Mouse (Mus musculus): Measurements from ENCODE around the gene Mta2. TPM values are rescaled to one million over a fixed set of nuclear protein-coding genes. Genes with fewer than 3 reads are reported as not detected.

Gene Mta2
- polyA plus RNA-seq, 2 experiments = 43.8 to 76.5 TPM

GRCm38 (mm10) chr19:8989066-8989566, 47.4 kb downstream of the Mta2 start, which contains the start of gene Ahnak:
TSS of gene Ahnak (plus strand) at chr19:8989284.
- TF ChIP-seq POLR2A (IDR thresholded peaks at IDR 0.05; ENCODE audit: borderline replicate concordance, extremely low read depth, insufficient read depth, insufficient read length) = 0 out of 2 replicates have a peak, but pooled peaks have one; percentile 52
- Histone ChIP-seq H3K27ac (replicated peaks; ENCODE audit: low read depth, low read length) (peak within 1 kb of the TSS; percentile 97), H3K4me1 (ENCODE audit: control insufficient read depth, insufficient read depth, low read length) (peaks cover 55% of the 10 kb centered on the region), H3K9me3 (ENCODE audit: control insufficient read depth, low read length) (no peaks in the 10 kb centered on the region), H3K4me3 (replicated peaks; ENCODE audit: low read length) (peak within 1 kb of the TSS; percentile 64), H3K36me3 (ENCODE audit: control insufficient read depth, insufficient read depth, low read length) (no peaks in the 10 kb centered on the region), H3K4me2 (replicated peaks; ENCODE audit: low read depth, low read length, severe bottlenecking) (peak within 1 kb of the TSS; percentile 56), H3K9ac (ENCODE audit: low read depth, low read length, severe bottlenecking) (peak within 1 kb of the TSS; percentile 90), H3K27me3 (ENCODE audit: control insufficient read depth, insufficient read depth, low read length) (no peaks in the 10 kb centered on the region)
- WGBS = 3% methylated on average over 25 of the region's 42 CpGs
- DNase-seq (ENCODE audit: low spot score) (peak; percentile 67), ATAC-seq (ENCODE audit: low FRiP score, low read depth) (peak; percentile 27)

- peaks cover 49% of the 10 kb centered on the region for H3K4me1 ChIP-seq (ENCODE audit: control insufficient read depth, insufficient read depth, low read length)
- under 1% methylated on average over 46 of the region's 53 CpGs for WGBS
Observed at GRCm38 (mm10) chr19:8989567-8990431, 48.1 kb downstream of the Mta2 start.

DNA sequence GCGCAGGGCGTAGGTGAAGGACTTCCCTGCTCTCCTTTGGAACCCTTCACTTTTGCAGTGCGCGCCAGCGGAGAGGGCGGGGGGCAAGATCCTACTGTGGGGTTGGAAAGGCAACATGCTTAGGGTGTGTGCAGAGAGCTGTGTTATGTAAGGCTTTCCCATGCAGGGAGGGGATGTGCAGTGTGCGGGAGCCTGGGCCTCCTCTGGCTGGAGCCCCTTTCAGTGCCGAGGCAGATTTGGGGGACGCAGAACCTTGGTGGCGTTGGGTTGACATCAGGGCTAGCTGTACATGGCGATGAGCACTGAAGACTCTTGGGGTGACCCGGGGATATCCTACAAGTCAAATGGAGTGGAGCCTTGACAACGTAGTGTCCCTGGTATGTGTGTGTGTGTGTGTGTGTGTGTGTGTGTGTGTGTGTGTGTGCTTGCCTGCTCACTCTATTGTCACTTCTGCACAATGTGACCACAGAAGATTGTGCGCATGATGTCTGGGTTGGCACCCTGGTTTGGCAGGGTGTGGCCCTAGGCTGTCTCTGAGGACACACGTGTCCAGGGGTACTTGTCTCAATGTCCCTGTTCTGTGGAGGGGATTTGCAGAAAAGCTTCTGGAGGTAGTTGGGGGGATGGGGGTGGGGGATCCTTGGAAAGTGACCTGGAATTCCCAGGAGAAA, 48.9 kb downstream of the Mta2 start:
- 7% methylated on average over 15 of the region's 15 CpGs for WGBS
- H3K4me3 ChIP-seq (replicated peaks; ENCODE audit: low read length) = peak overlapping the region; percentile 64
- DNase-seq (ENCODE audit: low spot score) (no peak), ATAC-seq (ENCODE audit: low FRiP score, low read depth) (peak; percentile 72)
- peak overlapping the region; percentile 97 for H3K27ac ChIP-seq (replicated peaks; ENCODE audit: low read depth, low read length)
- no peaks in the 10 kb centered on the region for H3K27me3 ChIP-seq (ENCODE audit: control insufficient read depth, insufficient read depth, low read length)
- no peaks in the 10 kb centered on the region for H3K9me3 ChIP-seq (ENCODE audit: control insufficient read depth, low read length)
- peak overlapping the region; percentile 90 for H3K9ac ChIP-seq (ENCODE audit: low read depth, low read length, severe bottlenecking)
- no peak for TF ChIP-seq POLR2A (IDR thresholded peaks at IDR 0.05; ENCODE audit: borderline replicate concordance, extremely low read depth, insufficient read depth, insufficient read length)
- H3K4me2 ChIP-seq (replicated peaks; ENCODE audit: low read depth, low read length, severe bottlenecking) = peak overlapping the region; percentile 56
- H3K4me1 ChIP-seq (ENCODE audit: control insufficient read depth, insufficient read depth, low read length) = peaks cover 48% of the 10 kb centered on the region
- no peaks in the 10 kb centered on the region for H3K36me3 ChIP-seq (ENCODE audit: control insufficient read depth, insufficient read depth, low read length)

More at GRCm38 (mm10) chr19:8989567-8990431, 48.1 kb downstream of the Mta2 start:
- Histone ChIP-seq H3K9ac (ENCODE audit: low read depth, low read length, severe bottlenecking) (peak overlapping the region; percentile 90), H3K36me3 (ENCODE audit: control insufficient read depth, insufficient read depth, low read length) (no peaks in the 10 kb centered on the region), H3K4me2 (replicated peaks; ENCODE audit: low read depth, low read length, severe bottlenecking) (peak overlapping the region; percentile 56), H3K27me3 (ENCODE audit: control insufficient read depth, insufficient read depth, low read length) (no peaks in the 10 kb centered on the region), H3K9me3 (ENCODE audit: control insufficient read depth, low read length) (no peaks in the 10 kb centered on the region), H3K4me3 (replicated peaks; ENCODE audit: low read length) (peak overlapping the region; percentile 64), H3K27ac (replicated peaks; ENCODE audit: low read depth, low read length) (peak overlapping the region; percentile 97)
- DNase-seq (ENCODE audit: low spot score) (peak; percentile 97), ATAC-seq (ENCODE audit: low FRiP score, low read depth) (peak; percentile 89)
- 0 out of 2 replicates have a peak, but pooled peaks have one; percentile 28 for TF ChIP-seq POLR2A (IDR thresholded peaks at IDR 0.05; ENCODE audit: borderline replicate concordance, extremely low read depth, insufficient read depth, insufficient read length)

GRCm38 (mm10) chr19:8991245-8991870, 49.7 kb downstream of the Mta2 start:
- Histone ChIP-seq H3K9me3 (ENCODE audit: control insufficient read depth, low read length) (no peaks in the 10 kb centered on the region), H3K36me3 (ENCODE audit: control insufficient read depth, insufficient read depth, low read length) (no peaks in the 10 kb centered on the region), H3K4me1 (ENCODE audit: control insufficient read depth, insufficient read depth, low read length) (peaks cover 56% of the 10 kb centered on the region), H3K4me3 (replicated peaks; ENCODE audit: low read length) (peak overlapping the region; percentile 64), H3K27ac (replicated peaks; ENCODE audit: low read depth, low read length) (peak overlapping the region; percentile 97), H3K4me2 (replicated peaks; ENCODE audit: low read depth, low read length, severe bottlenecking) (peak overlapping the region; percentile 56), H3K27me3 (ENCODE audit: control insufficient read depth, insufficient read depth, low read length) (no peaks in the 10 kb centered on the region), H3K9ac (ENCODE audit: low read depth, low read length, severe bottlenecking) (peak overlapping the region; percentile 90)
- no peak for TF ChIP-seq POLR2A (IDR thresholded peaks at IDR 0.05; ENCODE audit: borderline replicate concordance, extremely low read depth, insufficient read depth, insufficient read length)
- 52% methylated on average over 4 of the region's 4 CpGs for WGBS
- DNase-seq (ENCODE audit: low spot score) = no peak
- no peak for ATAC-seq (ENCODE audit: low FRiP score, low read depth)
